Mouse (Mus musculus) intestine, embryonic 14.5 days (tissue): Measurements from ENCODE around the gene Esp15. TPM values are rescaled to one million over a fixed set of nuclear protein-coding genes. Genes with fewer than 3 reads are reported as not detected.
"Not testable (repeated sequence)": the region's sequence is repeated elsewhere in the genome, so short reads cannot be mapped to it uniquely, and the experiment has no call there.

Experiments used
- ATAC-seq: fragments of 200-750 bp; cut with Nextera tagmentation; replicated peaks from 2 replicates; pipeline ENCODE4 v1.8.0; 2017; ENCODE audit warnings: low read depth, moderate number of reproducible peaks, moderate TSS enrichment, moderate library complexity; ENCODE audit not compliant: low FRiP score, low TSS enrichment
- DNase-seq: peaks from one replicate; pipeline ENCODE4 v3.0.0-alpha.2; 2018; ENCODE audit warnings: low spot score
- H3K27ac ChIP-seq: fragments of 300-500 bp; sonication (generic); 2 replicates; pipeline ENCODE4 v1.5.1; 2014; ENCODE audit warnings: low read depth, mild to moderate bottlenecking, control low read depth
- H3K27me3 ChIP-seq: fragments of 300-500 bp; sonication (generic); replicated peaks from 2 replicates; pipeline ENCODE4 v1.6.1; 2014; ENCODE audit warnings: low read length, control low read depth; ENCODE audit not compliant: control insufficient read depth, insufficient read depth
- H3K36me3 ChIP-seq: fragments of 300-500 bp; sonication (generic); 2 replicates; pipeline ENCODE4 v1.6.1; 2014; ENCODE audit warnings: low read length, control low read depth; ENCODE audit not compliant: control insufficient read depth, insufficient read depth
- H3K4me1 ChIP-seq: fragments of 300-500 bp; sonication (generic); replicated peaks from 2 replicates; pipeline ENCODE4 v1.6.1; 2014; ENCODE audit warnings: low read length, control low read depth, mixed read lengths; ENCODE audit not compliant: control insufficient read depth, insufficient read depth
- H3K4me2 ChIP-seq: fragments of 300-500 bp; sonication (generic); 2 replicates; pipeline ENCODE4 v1.6.1; 2014; ENCODE audit warnings: low read length
- H3K4me3 ChIP-seq: fragments of 300-500 bp; sonication (generic); 2 replicates; pipeline ENCODE4 v1.5.1; 2014; ENCODE audit warnings: low read depth, low read length, control low read depth, mixed read lengths
- H3K9ac ChIP-seq: fragments of 300-500 bp; sonication (generic); 2 replicates; pipeline ENCODE4 v1.6.1; 2014; ENCODE audit warnings: mild to moderate bottlenecking, low read length
- H3K9me3 ChIP-seq: fragments of 300-500 bp; sonication (generic); 2 replicates; pipeline ENCODE4 v1.6.1; 2016; ENCODE audit warnings: low read length, control low read depth; ENCODE audit not compliant: control insufficient read depth
- WGBS: fragments of 180-500 bp; shearing (Covaris S2); extraction: QIAGEN DNeasy Blood & Tissue Kit; methylation state at CpG from one replicate; pipeline ENCODE4 v1.1.7; 2014; 5-methylcytosine and 5-hydroxymethylcytosine counted together
- polyA plus RNA-seq: library from polyadenylated mRNA; unstranded; fragments of >200 nt; fragmentation: Nextera tagmentation; extraction: Ambion mirVana; gene quantifications from 2 replicates; pipeline ENCODE4 v1.2.1, GENCODE M21; 2014

The Esp15 gene
- not detected in 2 replicates for polyA plus RNA-seq

DNA sequence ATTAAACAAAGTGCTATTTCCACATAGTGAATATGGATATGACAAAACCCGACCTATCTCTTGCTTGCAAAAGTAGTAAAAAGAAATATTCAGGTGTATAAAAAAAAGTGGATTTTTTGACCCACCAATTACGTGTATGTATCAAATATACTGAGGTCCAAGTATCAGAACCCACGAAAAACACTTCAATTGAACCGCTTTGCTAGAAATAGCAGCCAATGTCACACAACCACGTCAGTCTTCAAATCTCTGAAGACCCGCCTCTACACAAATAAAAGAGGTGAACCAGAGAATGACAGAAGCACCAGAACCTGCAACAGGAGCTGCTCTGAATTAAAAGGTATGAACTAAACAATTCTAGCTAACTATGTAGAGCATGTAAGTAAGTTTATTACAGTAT lies at the start of gene Esp15:
Gene Esp15, plus strand, starts transcription at position 301 of the 400 bp plus-strand sequence.
- H3K4me3 ChIP-seq, H3K27ac ChIP-seq, H3K36me3 ChIP-seq, H3K9me3 ChIP-seq, ATAC-seq, H3K4me2 ChIP-seq, H3K4me1 ChIP-seq, DNase-seq, H3K27me3 ChIP-seq, H3K9ac ChIP-seq: not testable (repeated sequence)
- WGBS = 72% methylated on average over 6 of the region's 6 CpGs

DNA sequence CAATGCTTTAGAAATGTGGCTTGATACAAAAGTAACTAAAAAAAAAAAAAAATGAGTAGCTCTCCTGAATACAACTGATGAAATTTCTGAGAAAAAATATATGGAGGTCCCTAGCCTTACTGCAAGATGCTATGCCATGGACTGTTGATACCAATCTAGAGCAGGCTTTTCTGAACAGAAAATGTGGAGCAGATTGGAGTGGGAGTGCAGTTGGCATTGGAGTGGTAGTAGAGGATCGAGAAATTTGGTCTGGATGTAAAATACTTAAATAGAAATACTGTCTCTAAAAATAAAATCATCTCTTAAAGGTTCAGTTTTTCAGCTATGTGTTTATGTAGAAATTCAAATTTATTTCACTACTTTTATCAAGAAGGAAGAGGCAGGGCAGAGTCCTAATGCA lies 49.2 kb upstream of the Esp15 start:
- Histone ChIP-seq H3K9ac (no peak overlapping the region), H3K27ac (no peak overlapping the region), H3K4me2 (no peak overlapping the region), H3K36me3 (no peaks in the 10 kb centered on the region), H3K27me3 (no peaks in the 10 kb centered on the region), H3K9me3 (no peaks in the 10 kb centered on the region), H3K4me3 (no peak overlapping the region), H3K4me1 (no peaks in the 10 kb centered on the region)
- ATAC-seq = no peak
- 57% methylated on average over 1 of the region's 1 CpGs for WGBS
- no peak for DNase-seq

Other genes with a start within 250 kb of the Esp15 start
- not detected in 2 replicates for gene Esp18, start 234.6 kb upstream of the Esp15 start, polyA plus RNA-seq
- not detected in 2 replicates for gene Esp16, start 104.8 kb upstream of the Esp15 start, polyA plus RNA-seq